Mouse (Mus musculus): ENCODE measurements around the gene Hist1h1d. TPM values are rescaled to one million over a fixed set of nuclear protein-coding genes. Genes with fewer than 3 reads are reported as not detected.
"Not testable (repeated sequence)": the region's sequence is repeated elsewhere in the genome, so short reads cannot be mapped to it uniquely, and the experiment has no call there.

Hist1h1d gene
- polyA plus RNA-seq, 1 experiment from 2014 or later = 0.21 TPM

GRCm38 (mm10) chr13:23562699-23563462, 9.8 kb downstream of the Hist1h1d start:
- Histone ChIP-seq H3K36me3 (ENCODE audit: control insufficient read depth, insufficient read depth) (no peaks in the 10 kb centered on the region), H3K27ac (ENCODE audit: low read depth, low read length) (peak overlapping the region; percentile 85), H3K4me1 (replicated peaks; ENCODE audit: control insufficient read depth, insufficient read depth, low read length) (no peaks in the 10 kb centered on the region), H3K4me2 (replicated peaks; ENCODE audit: low read depth) (peak overlapping the region; percentile 61), H3K27me3 (replicated peaks; ENCODE audit: control insufficient read depth, insufficient read depth, low read length) (no peaks in the 10 kb centered on the region), H3K4me3 (ENCODE audit: low read depth, low read length) (peak overlapping the region; percentile 31), H3K9ac (ENCODE audit: low read depth, low read length) (peak overlapping the region; percentile 24; the same call in 1 of the 2 replicates), H3K9me3 (ENCODE audit: control insufficient read depth) (no peaks in the 10 kb centered on the region)
- WGBS = 1% methylated on average over 18 of the region's 18 CpGs
- peak; percentile 74 for TF ChIP-seq CTCF (IDR thresholded peaks at IDR 0.05; ENCODE audit: low read depth)
- peak; percentile 34 for ATAC-seq

DNA sequence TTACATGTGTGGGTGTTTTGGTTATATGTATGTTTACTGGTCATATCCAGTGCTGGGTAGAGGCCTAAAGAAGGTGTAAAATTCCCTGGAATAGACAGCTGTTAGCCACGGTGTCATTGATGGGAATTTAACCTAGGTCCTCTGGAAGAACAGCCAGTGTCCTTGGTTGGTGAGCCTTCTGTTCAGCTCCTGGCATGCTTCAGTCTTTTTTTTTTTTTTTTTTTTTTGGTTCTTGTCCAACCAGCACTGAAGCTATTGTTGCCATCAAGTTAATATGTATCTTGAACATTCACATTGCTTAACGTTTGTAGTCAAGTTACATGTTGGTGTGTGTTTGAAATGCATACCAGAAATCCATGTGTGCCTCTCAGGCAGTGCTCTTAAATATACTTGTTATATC, 11.4 kb downstream of the Hist1h1d start:
- no peaks in the 10 kb centered on the region for H3K36me3 ChIP-seq (ENCODE audit: control insufficient read depth, insufficient read depth)
- ATAC-seq = no peak
- no peak for TF ChIP-seq CTCF (IDR thresholded peaks at IDR 0.05; ENCODE audit: low read depth)
- no peaks in the 10 kb centered on the region for H3K4me1 ChIP-seq (replicated peaks; ENCODE audit: control insufficient read depth, insufficient read depth, low read length)
- H3K9ac ChIP-seq (ENCODE audit: low read depth, low read length) = no peak overlapping the region
- H3K27me3 ChIP-seq (replicated peaks; ENCODE audit: control insufficient read depth, insufficient read depth, low read length) = no peaks in the 10 kb centered on the region
- H3K27ac ChIP-seq (ENCODE audit: low read depth, low read length) = no peak overlapping the region
- WGBS = 79% methylated on average over 2 of the region's 2 CpGs
- H3K4me3 ChIP-seq (ENCODE audit: low read depth, low read length) = no peak overlapping the region
- no peak overlapping the region for H3K4me2 ChIP-seq (replicated peaks; ENCODE audit: low read depth)
- no peaks in the 10 kb centered on the region for H3K9me3 ChIP-seq (ENCODE audit: control insufficient read depth)

GRCm38 (mm10) chr13:23570261-23571021, 17.4 kb downstream of the Hist1h1d start:
- Histone ChIP-seq H3K27ac (ENCODE audit: low read depth, low read length) (peak overlapping the region; percentile 84), H3K9ac (ENCODE audit: low read depth, low read length) (0 out of 2 replicates have a peak overlapping the region, but pooled peaks have one; percentile 24), H3K4me2 (replicated peaks; ENCODE audit: low read depth) (peak overlapping the region; percentile 69), H3K4me3 (ENCODE audit: low read depth, low read length) (peak overlapping the region; percentile 35)
- H3K36me3 ChIP-seq (ENCODE audit: control insufficient read depth, insufficient read depth); H3K27me3 ChIP-seq (replicated peaks; ENCODE audit: control insufficient read depth, insufficient read depth, low read length); H3K4me1 ChIP-seq (replicated peaks; ENCODE audit: control insufficient read depth, insufficient read depth, low read length); H3K9me3 ChIP-seq (ENCODE audit: control insufficient read depth): not testable (repeated sequence)
- WGBS = 2% methylated on average over 17 of the region's 41 CpGs
- peak; percentile 34 for ATAC-seq

- no peak; the same call in 1 of the 2 replicates for TF ChIP-seq CTCF (IDR thresholded peaks at IDR 0.05; ENCODE audit: low read depth)
- H3K4me3 ChIP-seq (ENCODE audit: low read depth, low read length) = peak within 1 kb of the TSS; percentile 35
- WGBS = 0% methylated on average over 18 of the region's 18 CpGs
- no peaks in the 10 kb centered on the region for H3K9me3 ChIP-seq (ENCODE audit: control insufficient read depth)
- peaks cover 6% of the 10 kb centered on the region; the same call in 1 of the 2 replicates for H3K4me1 ChIP-seq (replicated peaks; ENCODE audit: control insufficient read depth, insufficient read depth, low read length)
- H3K36me3 ChIP-seq (ENCODE audit: control insufficient read depth, insufficient read depth) = no peaks in the 10 kb centered on the region
- ATAC-seq = peak; percentile 84
- H3K27me3 ChIP-seq (replicated peaks; ENCODE audit: control insufficient read depth, insufficient read depth, low read length) = no peaks in the 10 kb centered on the region
- peak within 1 kb of the TSS; percentile 41 for H3K9ac ChIP-seq (ENCODE audit: low read depth, low read length)
- H3K4me2 ChIP-seq (replicated peaks; ENCODE audit: low read depth) = peak within 1 kb of the TSS; percentile 69
- peak within 1 kb of the TSS; percentile 84 for H3K27ac ChIP-seq (ENCODE audit: low read depth, low read length)
Observed at GRCm38 (mm10) chr13:23571022-23571503, 18.0 kb downstream of the Hist1h1d start, which contains the start of the genes Hist1h2ae and Hist1h2bg. Gene Hist1h2ae (minus strand): TSS chr13:23571220. Gene Hist1h2bg (plus strand): TSS chr13:23571396.

GRCm38 (mm10) chr13:23571504-23572217, 18.6 kb downstream of the Hist1h1d start:
- not testable (repeated sequence) for H3K4me1 ChIP-seq (replicated peaks; ENCODE audit: control insufficient read depth, insufficient read depth, low read length); H3K9me3 ChIP-seq (ENCODE audit: control insufficient read depth); H3K36me3 ChIP-seq (ENCODE audit: control insufficient read depth, insufficient read depth); H3K27me3 ChIP-seq (replicated peaks; ENCODE audit: control insufficient read depth, insufficient read depth, low read length); ATAC-seq
- Histone ChIP-seq H3K27ac (ENCODE audit: low read depth, low read length) (peak overlapping the region; percentile 84), H3K9ac (ENCODE audit: low read depth, low read length) (peak overlapping the region; percentile 41), H3K4me3 (ENCODE audit: low read depth, low read length) (peak overlapping the region; percentile 35), H3K4me2 (replicated peaks; ENCODE audit: low read depth) (peak overlapping the region; percentile 69)
- 0% methylated on average over 11 of the region's 34 CpGs for WGBS

Data from intestine, postnatal 0 days (tissue).